Mouse (Mus musculus): ENCODE measurements around the gene Prdm16. TPM values are rescaled to one million over a fixed set of nuclear protein-coding genes. Genes with fewer than 3 reads are reported as not detected.

Gene Prdm16
- polyA plus RNA-seq, 1 experiment from 2014 or later: 23.2 TPM

DNA sequence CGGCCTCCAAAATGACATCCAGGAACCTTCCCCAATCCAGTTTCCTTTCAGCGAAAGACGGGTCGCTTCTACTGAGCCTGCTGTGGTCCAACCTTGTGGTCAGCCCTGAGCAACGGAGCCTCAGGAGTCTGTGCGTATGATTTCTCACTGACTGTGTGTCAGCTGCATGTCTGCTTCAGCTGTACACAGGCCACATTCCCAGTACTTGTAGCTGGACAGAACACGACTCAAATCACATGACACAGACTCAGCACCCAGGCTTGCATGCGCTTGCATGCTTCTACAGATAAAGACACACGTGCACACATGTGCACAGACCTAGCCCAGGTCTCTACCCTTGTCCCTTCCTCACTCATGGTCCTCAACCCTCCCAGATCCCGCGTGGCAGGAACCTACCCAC lies 79.5 kb downstream of the Prdm16 start:
- Histone ChIP-seq H3K4me3 (replicated peaks; ENCODE audit: low read length) (no peak overlapping the region), H3K4me1 (ENCODE audit: control insufficient read depth, insufficient read depth, low read length) (peaks cover 12% of the 10 kb centered on the region), H3K9me3 (replicated peaks; ENCODE audit: control insufficient read depth, low read length) (no peaks in the 10 kb centered on the region), H3K27ac (ENCODE audit: low read length) (no peak overlapping the region), H3K4me2 (ENCODE audit: low read depth, low read length) (no peak overlapping the region), H3K27me3 (ENCODE audit: control insufficient read depth, insufficient read depth, low read length) (no peaks in the 10 kb centered on the region), H3K36me3 (ENCODE audit: control insufficient read depth, insufficient read depth, low read length) (no peaks in the 10 kb centered on the region), H3K9ac (ENCODE audit: low read length) (no peak overlapping the region)
- 83% methylated on average over 11 of the region's 11 CpGs for WGBS
- ATAC-seq (ENCODE audit: insufficient read depth, low FRiP score): no peak

DNA sequence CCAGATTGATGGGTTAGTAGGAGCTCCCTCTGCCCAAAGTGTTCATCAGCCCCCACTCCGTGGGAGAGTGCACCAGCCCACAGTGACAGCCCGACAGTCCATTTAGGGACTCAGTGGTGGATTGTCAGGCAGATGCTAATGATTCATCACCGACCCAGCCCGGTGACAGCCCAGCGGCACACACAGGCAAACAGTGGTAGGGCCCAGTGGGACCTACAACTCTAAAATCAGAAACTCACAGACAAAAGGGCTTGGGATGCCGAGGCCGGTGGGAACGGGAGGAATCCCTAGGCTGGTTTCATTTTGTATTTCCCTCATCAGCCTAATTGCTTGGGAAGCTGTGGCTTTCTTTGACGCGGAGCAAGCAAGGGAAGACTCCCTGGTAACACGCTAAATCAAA lies 80.3 kb downstream of the Prdm16 start:
- ATAC-seq (ENCODE audit: insufficient read depth, low FRiP score): no peak
- Histone ChIP-seq H3K36me3 (ENCODE audit: control insufficient read depth, insufficient read depth, low read length) (no peaks in the 10 kb centered on the region), H3K4me2 (ENCODE audit: low read depth, low read length) (no peak overlapping the region), H3K4me1 (ENCODE audit: control insufficient read depth, insufficient read depth, low read length) (peaks cover 12% of the 10 kb centered on the region), H3K4me3 (replicated peaks; ENCODE audit: low read length) (no peak overlapping the region), H3K27me3 (ENCODE audit: control insufficient read depth, insufficient read depth, low read length) (no peaks in the 10 kb centered on the region), H3K9me3 (replicated peaks; ENCODE audit: control insufficient read depth, low read length) (no peaks in the 10 kb centered on the region), H3K9ac (ENCODE audit: low read length) (no peak overlapping the region), H3K27ac (ENCODE audit: low read length) (no peak overlapping the region)
- 65% methylated on average over 11 of the region's 11 CpGs for WGBS

DNA sequence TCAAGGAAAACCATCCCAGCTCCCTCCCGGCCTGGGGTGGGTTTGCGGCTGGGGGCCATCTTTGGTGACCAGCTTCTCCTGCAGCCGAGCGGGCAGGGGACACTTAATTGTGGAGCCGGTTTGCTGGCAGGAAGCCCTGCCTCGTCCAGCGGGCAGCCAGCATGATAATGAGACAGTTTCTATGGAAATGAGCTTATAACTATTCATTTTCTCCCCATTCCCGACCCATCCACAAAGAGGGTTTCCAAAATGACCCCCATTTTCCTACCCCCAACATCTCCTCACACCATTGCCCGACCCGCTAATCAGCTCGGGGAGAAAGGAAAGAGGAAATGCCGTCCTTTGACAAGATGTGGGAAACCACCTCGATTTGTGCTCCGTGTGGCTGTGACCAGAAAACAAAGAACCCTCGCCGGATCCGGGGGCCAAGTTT lies 86.7 kb downstream of the Prdm16 start:
- Histone ChIP-seq H3K4me1 (ENCODE audit: control insufficient read depth, insufficient read depth, low read length) (peaks cover 15% of the 10 kb centered on the region; the same call in 1 of the 2 replicates), H3K27ac (ENCODE audit: low read length) (peak overlapping the region; percentile 19; the same call in 1 of the 2 replicates), H3K36me3 (ENCODE audit: control insufficient read depth, insufficient read depth, low read length) (no peaks in the 10 kb centered on the region), H3K9ac (ENCODE audit: low read length) (0 out of 2 replicates have a peak overlapping the region, but pooled peaks have one; percentile 3), H3K4me2 (ENCODE audit: low read depth, low read length) (no peak overlapping the region), H3K27me3 (ENCODE audit: control insufficient read depth, insufficient read depth, low read length) (no peaks in the 10 kb centered on the region), H3K9me3 (replicated peaks; ENCODE audit: control insufficient read depth, low read length) (no peaks in the 10 kb centered on the region), H3K4me3 (replicated peaks; ENCODE audit: low read length) (no peak overlapping the region)
- WGBS: 48% methylated on average over 17 of the region's 17 CpGs
- no peak for ATAC-seq (ENCODE audit: insufficient read depth, low FRiP score)

DNA sequence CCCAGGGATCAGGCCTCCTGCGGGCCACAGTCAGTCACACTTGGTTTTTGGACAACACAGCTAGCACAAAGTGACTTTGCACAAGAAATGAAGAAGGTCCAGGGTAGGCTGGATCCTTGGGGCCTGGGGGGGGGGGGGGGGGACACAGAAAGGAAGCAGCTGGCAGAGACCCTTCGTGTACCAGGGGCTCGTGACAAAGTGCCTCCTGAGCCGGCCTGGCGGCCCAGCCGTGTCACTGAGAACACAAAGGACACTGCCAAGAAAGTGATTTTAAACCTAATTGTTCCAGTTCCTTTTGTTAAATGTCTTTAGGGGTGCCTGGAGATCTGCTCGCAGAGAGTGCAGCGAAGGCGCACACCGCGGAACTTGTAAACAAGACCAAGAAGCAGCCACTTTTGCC lies 87.2 kb downstream of the Prdm16 start:
- H3K4me1 ChIP-seq (ENCODE audit: control insufficient read depth, insufficient read depth, low read length): peaks cover 15% of the 10 kb centered on the region; the same call in 1 of the 2 replicates
- 61% methylated on average over 11 of the region's 11 CpGs for WGBS
- H3K9ac ChIP-seq (ENCODE audit: low read length): no peak overlapping the region
- H3K27me3 ChIP-seq (ENCODE audit: control insufficient read depth, insufficient read depth, low read length): no peaks in the 10 kb centered on the region
- no peaks in the 10 kb centered on the region for H3K9me3 ChIP-seq (replicated peaks; ENCODE audit: control insufficient read depth, low read length)
- H3K4me2 ChIP-seq (ENCODE audit: low read depth, low read length): no peak overlapping the region
- no peak for ATAC-seq (ENCODE audit: insufficient read depth, low FRiP score)
- H3K27ac ChIP-seq (ENCODE audit: low read length): peak overlapping the region; percentile 19; the same call in 1 of the 2 replicates
- no peaks in the 10 kb centered on the region for H3K36me3 ChIP-seq (ENCODE audit: control insufficient read depth, insufficient read depth, low read length)
- no peak overlapping the region for H3K4me3 ChIP-seq (replicated peaks; ENCODE audit: low read length)

GRCm38 (mm10) chr4:154547176-154547855 lies 89.4 kb downstream of the Prdm16 start:
- Histone ChIP-seq H3K27ac (ENCODE audit: low read length) (no peak overlapping the region), H3K4me1 (ENCODE audit: control insufficient read depth, insufficient read depth, low read length) (peaks cover 21% of the 10 kb centered on the region), H3K9ac (ENCODE audit: low read length) (no peak overlapping the region), H3K27me3 (ENCODE audit: control insufficient read depth, insufficient read depth, low read length) (no peaks in the 10 kb centered on the region; the same call in 1 of the 2 replicates), H3K4me2 (ENCODE audit: low read depth, low read length) (no peak overlapping the region), H3K9me3 (replicated peaks; ENCODE audit: control insufficient read depth, low read length) (no peaks in the 10 kb centered on the region), H3K4me3 (replicated peaks; ENCODE audit: low read length) (no peak overlapping the region), H3K36me3 (ENCODE audit: control insufficient read depth, insufficient read depth, low read length) (no peaks in the 10 kb centered on the region)
- WGBS: 74% methylated on average over 21 of the region's 21 CpGs
- ATAC-seq (ENCODE audit: insufficient read depth, low FRiP score): no peak

GRCm38 (mm10) chr4:154545296-154545695 lies 91.4 kb downstream of the Prdm16 start:
- Histone ChIP-seq H3K9me3 (replicated peaks; ENCODE audit: control insufficient read depth, low read length) (no peaks in the 10 kb centered on the region), H3K36me3 (ENCODE audit: control insufficient read depth, insufficient read depth, low read length) (no peaks in the 10 kb centered on the region), H3K4me2 (ENCODE audit: low read depth, low read length) (no peak overlapping the region), H3K4me3 (replicated peaks; ENCODE audit: low read length) (no peak overlapping the region), H3K9ac (ENCODE audit: low read length) (no peak overlapping the region), H3K27ac (ENCODE audit: low read length) (no peak overlapping the region), H3K27me3 (ENCODE audit: control insufficient read depth, insufficient read depth, low read length) (no peaks in the 10 kb centered on the region; the same call in 1 of the 2 replicates), H3K4me1 (ENCODE audit: control insufficient read depth, insufficient read depth, low read length) (peaks cover 29% of the 10 kb centered on the region)
- ATAC-seq (ENCODE audit: insufficient read depth, low FRiP score): no peak
- WGBS: 65% methylated on average over 9 of the region's 9 CpGs

DNA sequence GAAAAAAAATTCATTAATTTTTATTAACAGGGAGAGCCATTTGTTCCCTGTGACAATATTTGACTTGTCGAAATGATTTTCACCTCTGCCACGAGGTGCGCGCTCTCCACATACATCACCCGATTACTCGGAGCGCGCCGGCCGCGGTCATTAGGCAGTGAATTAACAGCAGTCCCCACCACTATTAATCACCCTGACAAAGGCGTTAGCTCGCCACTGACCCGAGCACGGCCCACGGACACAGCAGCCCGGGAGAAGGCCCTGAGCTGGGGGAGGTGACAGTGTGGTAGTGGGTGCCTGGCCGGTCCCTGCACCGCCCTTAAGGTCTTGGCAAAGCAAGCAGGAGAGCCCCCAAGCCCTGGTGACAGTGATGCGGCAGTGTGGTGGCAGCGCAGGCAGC lies 92.8 kb downstream of the Prdm16 start:
- ATAC-seq (ENCODE audit: insufficient read depth, low FRiP score): peak; percentile 41; the same call in 1 of the 2 replicates
- peak overlapping the region; percentile 69 for H3K27ac ChIP-seq (ENCODE audit: low read length)
- H3K4me2 ChIP-seq (ENCODE audit: low read depth, low read length): no peak overlapping the region
- no peaks in the 10 kb centered on the region; the same call in 1 of the 2 replicates for H3K27me3 ChIP-seq (ENCODE audit: control insufficient read depth, insufficient read depth, low read length)
- H3K9ac ChIP-seq (ENCODE audit: low read length): peak overlapping the region; percentile 39
- H3K4me1 ChIP-seq (ENCODE audit: control insufficient read depth, insufficient read depth, low read length): peaks cover 32% of the 10 kb centered on the region
- H3K36me3 ChIP-seq (ENCODE audit: control insufficient read depth, insufficient read depth, low read length): no peaks in the 10 kb centered on the region
- WGBS: 11% methylated on average over 21 of the region's 21 CpGs
- H3K4me3 ChIP-seq (replicated peaks; ENCODE audit: low read length): no peak overlapping the region
- H3K9me3 ChIP-seq (replicated peaks; ENCODE audit: control insufficient read depth, low read length): no peaks in the 10 kb centered on the region

DNA sequence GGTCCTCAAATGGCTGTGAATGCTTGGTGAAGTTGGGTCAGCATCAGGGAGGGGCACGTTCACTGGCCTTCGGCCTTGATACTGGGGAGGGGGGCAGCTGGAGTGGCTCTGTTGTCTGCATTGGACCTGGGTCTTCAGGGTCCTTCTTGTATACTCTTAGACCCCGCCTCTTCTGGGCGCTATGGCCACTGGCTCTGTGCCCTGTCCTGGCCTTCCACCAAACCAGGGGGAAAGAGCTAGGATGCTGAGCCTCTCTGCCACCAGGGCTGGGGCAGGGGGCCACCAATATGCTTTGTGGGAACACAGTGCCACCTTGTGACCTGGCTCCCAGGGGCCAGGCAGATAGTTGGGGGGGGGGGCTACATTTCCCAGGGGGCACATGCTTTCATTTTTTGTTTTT lies 93.5 kb downstream of the Prdm16 start:
- peak overlapping the region; percentile 69 for H3K27ac ChIP-seq (ENCODE audit: low read length)
- H3K36me3 ChIP-seq (ENCODE audit: control insufficient read depth, insufficient read depth, low read length): no peaks in the 10 kb centered on the region
- H3K27me3 ChIP-seq (ENCODE audit: control insufficient read depth, insufficient read depth, low read length): no peaks in the 10 kb centered on the region; the same call in 1 of the 2 replicates
- H3K9ac ChIP-seq (ENCODE audit: low read length): peak overlapping the region; percentile 23
- H3K4me3 ChIP-seq (replicated peaks; ENCODE audit: low read length): no peak overlapping the region
- H3K4me1 ChIP-seq (ENCODE audit: control insufficient read depth, insufficient read depth, low read length): peaks cover 32% of the 10 kb centered on the region
- 63% methylated on average over 4 of the region's 4 CpGs for WGBS
- H3K9me3 ChIP-seq (replicated peaks; ENCODE audit: control insufficient read depth, low read length): no peaks in the 10 kb centered on the region
- ATAC-seq (ENCODE audit: insufficient read depth, low FRiP score): no peak
- H3K4me2 ChIP-seq (ENCODE audit: low read depth, low read length): no peak overlapping the region

GRCm38 (mm10) chr4:154542568-154542967 lies 94.1 kb downstream of the Prdm16 start:
- Histone ChIP-seq H3K4me1 (ENCODE audit: control insufficient read depth, insufficient read depth, low read length) (peaks cover 32% of the 10 kb centered on the region), H3K4me2 (ENCODE audit: low read depth, low read length) (no peak overlapping the region), H3K27me3 (ENCODE audit: control insufficient read depth, insufficient read depth, low read length) (no peaks in the 10 kb centered on the region; the same call in 1 of the 2 replicates), H3K9me3 (replicated peaks; ENCODE audit: control insufficient read depth, low read length) (no peaks in the 10 kb centered on the region), H3K36me3 (ENCODE audit: control insufficient read depth, insufficient read depth, low read length) (no peaks in the 10 kb centered on the region), H3K27ac (ENCODE audit: low read length) (peak overlapping the region; percentile 69), H3K4me3 (replicated peaks; ENCODE audit: low read length) (no peak overlapping the region), H3K9ac (ENCODE audit: low read length) (peak overlapping the region; percentile 23; the same call in 1 of the 2 replicates)
- 47% methylated on average over 5 of the region's 5 CpGs for WGBS
- ATAC-seq (ENCODE audit: insufficient read depth, low FRiP score): peak; percentile 8; the same call in 1 of the 2 replicates
